Comparison of ENCODE assay signal across 19 mouse cellular contexts in genomic region chr13:38929843-38930578, GRCm38 (mm10).
"Had no signal": no experiment of that assay in that cellular context is flagged by ENCODE, and none has a peak within 500 bp of the region (broad histone marks: within the 10 kb centered on the region; RNA-seq: fewer than 3 reads in every experiment).

No protein-coding gene starts in this region.

- ATAC-seq: inflammation-experienced regulatory T-cells, adult 6 months; liver, embryonic 12.5 days; midbrain, embryonic 15.5 days had no signal

- DNase-seq: kidney, adult 2 months; kidney, postnatal 25 days; left cerebral cortex, postnatal 4 days; lung, adult 2 months; retina, postnatal 1 day; thymus, adult 2 months; thymus, postnatal 14 days had no signal

- H3K4me1 ChIP-seq: limb, embryonic 12.5 days; limb, embryonic 15.5 days; liver, embryonic 12.5 days; liver, embryonic 15.5 days; midbrain, embryonic 12.5 days; midbrain, embryonic 15.5 days; neural tube, embryonic 13.5 days had no signal

- H3K9me3 ChIP-seq: limb, embryonic 12.5 days; limb, embryonic 15.5 days; liver, embryonic 12.5 days; liver, embryonic 15.5 days; midbrain, embryonic 12.5 days; midbrain, embryonic 15.5 days; neural tube, embryonic 13.5 days had no signal

- H3K4me2 ChIP-seq: limb, embryonic 12.5 days; limb, embryonic 15.5 days; liver, embryonic 12.5 days; liver, embryonic 15.5 days; midbrain, embryonic 12.5 days; midbrain, embryonic 15.5 days; neural tube, embryonic 13.5 days had no signal

- H3K27ac ChIP-seq: kidney, postnatal 0 days; limb, embryonic 12.5 days; limb, embryonic 15.5 days; liver, embryonic 12.5 days; liver, embryonic 15.5 days; macrophage; midbrain, embryonic 12.5 days; midbrain, embryonic 15.5 days; neural tube, embryonic 13.5 days; stomach, postnatal 0 days had no signal

- H3K27me3 ChIP-seq: limb, embryonic 12.5 days; limb, embryonic 15.5 days; liver, embryonic 12.5 days; liver, embryonic 15.5 days; midbrain, embryonic 12.5 days; midbrain, embryonic 15.5 days; neural tube, embryonic 13.5 days had no signal

- H3K9ac ChIP-seq: limb, embryonic 12.5 days; limb, embryonic 15.5 days; liver, embryonic 12.5 days; liver, embryonic 15.5 days; midbrain, embryonic 12.5 days; midbrain, embryonic 15.5 days; neural tube, embryonic 13.5 days had no signal

- H3K4me3 ChIP-seq: limb, embryonic 12.5 days; limb, embryonic 15.5 days; liver, embryonic 12.5 days; liver, embryonic 15.5 days; midbrain, embryonic 12.5 days; midbrain, embryonic 15.5 days; myocyte; neural tube, embryonic 13.5 days had no signal
